Mouse (Mus musculus) liver, adult 2 months (tissue): ENCODE results near the gene Eaf1. TPM values are rescaled to one million over a fixed set of nuclear protein-coding genes. Genes with fewer than 3 reads are reported as not detected.
"Not testable (repeated sequence)": the region's sequence is repeated elsewhere in the genome, so short reads cannot be mapped to it uniquely, and the experiment has no call there.

Experiments used
- DNase-seq: peaks from one replicate; pipeline ENCODE4 v3.0.0-alpha.2; 2011; ENCODE audit warnings: low read depth, low spot score; ENCODE audit errors: extremely low read depth
- H3K27ac ChIP-seq: fragments of 200-500 bp; replicated peaks from 2 replicates; pipeline ENCODE4 v1.5.1; 2012; ENCODE audit warnings: low read depth, mild to moderate bottlenecking, control low read depth, inconsistent platforms, low read length; ENCODE audit not compliant: insufficient read depth
- H3K27me3 ChIP-seq: fragments of 200-500 bp; 2 replicates; pipeline ENCODE4 v1.6.1; 2012; ENCODE audit warnings: mild to moderate bottlenecking, moderate library complexity, low read length, inconsistent platforms; ENCODE audit not compliant: control insufficient read depth, insufficient read depth
- H3K36me3 ChIP-seq: fragments of 200-500 bp; 2 replicates; pipeline ENCODE4 v1.6.1; 2012; ENCODE audit warnings: low read length, inconsistent platforms; ENCODE audit not compliant: control insufficient read depth, insufficient read depth
- H3K4me1 ChIP-seq: fragments of 200-500 bp; 2 replicates; pipeline ENCODE4 v1.6.1; 2011; ENCODE audit warnings: low read length; ENCODE audit not compliant: control insufficient read depth, insufficient read depth
- H3K4me3 ChIP-seq: fragments of 200-500 bp; 2 replicates; pipeline ENCODE4 v1.5.1; 2011; ENCODE audit warnings: low read depth, mild to moderate bottlenecking, control low read depth, low read length, moderate library complexity; ENCODE audit not compliant: insufficient read depth
- H3K79me2 ChIP-seq: fragments of 200-500 bp; 2 replicates; pipeline ENCODE4 v1.6.1; 2012; ENCODE audit warnings: inconsistent platforms, mild to moderate bottlenecking, low read length, moderate library complexity; ENCODE audit not compliant: control insufficient read depth, insufficient read depth
- H3K9ac ChIP-seq: fragments of 200-500 bp; 2 replicates; pipeline ENCODE4 v1.6.1; 2012; ENCODE audit warnings: low read depth, mild to moderate bottlenecking, control low read depth, inconsistent platforms, low read length
- CTCF ChIP-seq: fragments of 200-500 bp; IDR thresholded peaks from 2 replicates; pipeline ENCODE4 v1.5.1; 2011; ENCODE audit warnings: low read depth, low read length, control low read depth
- POLR2A ChIP-seq: fragments of 200-500 bp; IDR thresholded peaks from 2 replicates; pipeline ENCODE4 v1.6.1; 2011; ENCODE audit warnings: low read length, control low read depth; ENCODE audit not compliant: insufficient read depth; ENCODE audit errors: extremely low read depth
- WGBS: fragments of 180-500 bp; shearing (Covaris S2); methylation state at CpG from one replicate; pipeline ENCODE4 v1.1.7; 2018; 5-methylcytosine and 5-hydroxymethylcytosine counted together
- polyA plus RNA-seq: library from polyadenylated mRNA; depleted of rRNA; stranded (reverse); fragments of >200 nt; gene quantifications from 2 replicates; pipeline ENCODE4 v1.2.3, GENCODE M21; 2012
- total RNA-seq: library from RNA; depleted of rRNA; stranded (reverse); fragments of >200 nt; gene quantifications from 2 replicates; pipeline ENCODE4 v1.2.3, GENCODE M21; 2014

The Eaf1 gene
- total and polyA plus RNA-seq, 2 experiments, result 10.8 to 24.1 TPM

- H3K9ac ChIP-seq, DNase-seq, H3K79me2 ChIP-seq, H3K27me3 ChIP-seq, H3K4me1 ChIP-seq, H3K27ac ChIP-seq, H3K36me3 ChIP-seq, H3K4me3 ChIP-seq: not testable (repeated sequence)
- TF ChIP-seq CTCF, result 0 out of 2 replicates have a peak, but pooled peaks have one; percentile 2
- 95% methylated on average over 5 of the region's 5 CpGs for WGBS
These were observed 32.0 kb upstream of the Eaf1 start for GRCm38 (mm10) chr14:31462226-31462625.

- Histone ChIP-seq H3K36me3 (no peaks in the 10 kb centered on the region), H3K4me3 (no peak overlapping the region), H3K4me1 (no peaks in the 10 kb centered on the region), H3K79me2 (no peaks in the 10 kb centered on the region), H3K27ac (no peak overlapping the region), H3K9ac (no peak overlapping the region), H3K27me3 (no peaks in the 10 kb centered on the region)
- 95% methylated on average over 6 of the region's 6 CpGs for WGBS
- TF ChIP-seq CTCF (no peak), POLR2A (no peak)
- no peak for DNase-seq
These were observed 31.3 kb upstream of the Eaf1 start for GRCm38 (mm10) chr14:31462886-31463285.

- no peaks in the 10 kb centered on the region for H3K27me3 ChIP-seq
- H3K4me1 ChIP-seq, result no peaks in the 10 kb centered on the region
- no peaks in the 10 kb centered on the region for H3K79me2 ChIP-seq
- no peak overlapping the region for H3K9ac ChIP-seq
- no peak overlapping the region for H3K27ac ChIP-seq
- no peaks in the 10 kb centered on the region for H3K36me3 ChIP-seq
- no peak for TF ChIP-seq POLR2A
- TF ChIP-seq CTCF, result peak; percentile 20; the same call in 1 of the 2 replicates
- H3K4me3 ChIP-seq, result no peak overlapping the region
- WGBS, result 65% methylated on average over 8 of the region's 8 CpGs
- DNase-seq, result peak; percentile 37
These were observed 30.0 kb upstream of the Eaf1 start for GRCm38 (mm10) chr14:31464176-31464575.

GRCm38 (mm10) chr14:31469711-31470110 is 24.5 kb upstream of the Eaf1 start:
- TF ChIP-seq POLR2A (no peak), CTCF (no peak)
- no peaks in the 10 kb centered on the region for H3K36me3 ChIP-seq
- no peak for DNase-seq
- no peaks in the 10 kb centered on the region for H3K79me2 ChIP-seq
- H3K27ac ChIP-seq, result no peak overlapping the region
- no peaks in the 10 kb centered on the region for H3K4me1 ChIP-seq
- no peak overlapping the region for H3K4me3 ChIP-seq
- 73% methylated on average over 4 of the region's 4 CpGs for WGBS
- H3K9ac ChIP-seq, result no peak overlapping the region
- H3K27me3 ChIP-seq, result no peaks in the 10 kb centered on the region

- Histone ChIP-seq H3K27me3 (no peaks in the 10 kb centered on the region), H3K4me1 (no peaks in the 10 kb centered on the region), H3K27ac (no peak overlapping the region), H3K79me2 (no peaks in the 10 kb centered on the region), H3K4me3 (no peak overlapping the region), H3K9ac (no peak overlapping the region), H3K36me3 (no peaks in the 10 kb centered on the region)
- 4% methylated on average over 5 of the region's 5 CpGs for WGBS
- DNase-seq, result peak; percentile 62
- no peak for TF ChIP-seq POLR2A
- peak; percentile 33 for TF ChIP-seq CTCF
These were observed 21.6 kb upstream of the Eaf1 start for GRCm38 (mm10) chr14:31472451-31473061.

- Histone ChIP-seq H3K4me1 (no peaks in the 10 kb centered on the region), H3K4me3 (no peak overlapping the region), H3K27ac (no peak overlapping the region), H3K9ac (no peak overlapping the region), H3K27me3 (no peaks in the 10 kb centered on the region), H3K36me3 (no peaks in the 10 kb centered on the region), H3K79me2 (no peaks in the 10 kb centered on the region)
- TF ChIP-seq CTCF, result no peak
- no peak for TF ChIP-seq POLR2A
- WGBS, result 96% methylated on average over 2 of the region's 2 CpGs
- DNase-seq, result no peak
These were observed 20.9 kb upstream of the Eaf1 start for GRCm38 (mm10) chr14:31473297-31473696.
